Mouse (Mus musculus) spleen, adult 2 months (tissue): ENCODE measurements at regions not wholly inside any gene's neighbourhood (a gene's known extent, or its start where the extent isn't known, plus 50 kb on each side); places are given as distances from the start of the nearest gene placed in this dataset.

Experiments used
- DNase-seq, 2 experiments: peaks; one replicate each; pipeline versions ENCODE4 v3.0.0 to v3.0.0-alpha.2; 2012 to 2021; ENCODE audit warnings: low spot score in 2 of 2, low read depth in 1 of 2
- H3K27ac ChIP-seq: fragments of 200-500 bp; 2 replicates; pipeline ENCODE4 v1.5.1; 2012; ENCODE audit warnings: low read length, inconsistent platforms; ENCODE audit not compliant: insufficient read depth
- H3K27me3 ChIP-seq: fragments of 200-500 bp; 2 replicates; pipeline ENCODE4 v1.6.1; 2012; ENCODE audit warnings: mild to moderate bottlenecking, moderate library complexity, low read length, inconsistent platforms; ENCODE audit not compliant: control insufficient read depth, insufficient read depth
- H3K36me3 ChIP-seq: fragments of 200-500 bp; 2 replicates; pipeline ENCODE4 v1.6.1; 2012; ENCODE audit warnings: mild to moderate bottlenecking, low read length, inconsistent platforms; ENCODE audit not compliant: control insufficient read depth, insufficient read depth
- H3K4me1 ChIP-seq: fragments of 200-500 bp; 2 replicates; pipeline ENCODE4 v1.6.1; 2011; ENCODE audit warnings: inconsistent platforms; ENCODE audit not compliant: control insufficient read depth, insufficient read depth, insufficient read length
- H3K4me3 ChIP-seq: fragments of 200-500 bp; 2 replicates; pipeline ENCODE4 v1.5.1; 2011; ENCODE audit warnings: mild to moderate bottlenecking, inconsistent platforms; ENCODE audit not compliant: insufficient read depth, insufficient read length; ENCODE audit errors: extremely low read depth
- CTCF ChIP-seq: fragments of 200-500 bp; IDR thresholded peaks from 2 replicates; pipeline ENCODE4 v1.5.1; 2011; ENCODE audit warnings: mild to moderate bottlenecking, inconsistent platforms; ENCODE audit not compliant: insufficient read depth, insufficient read length, insufficient replicate concordance; ENCODE audit errors: extremely low read depth
- POLR2A ChIP-seq: fragments of 200-500 bp; IDR thresholded peaks from 2 replicates; pipeline ENCODE4 v1.6.1; 2011; ENCODE audit warnings: low read depth, low read length, inconsistent platforms
- WGBS: fragments of 180-500 bp; shearing (Covaris S2); methylation state at CpG from one replicate; pipeline ENCODE4 v1.1.7; 2018; 5-methylcytosine and 5-hydroxymethylcytosine counted together

- DNase-seq, result no peak
- Histone ChIP-seq H3K27me3 (no peaks in the 10 kb centered on the region), H3K4me3 (no peak overlapping the region), H3K27ac (no peak overlapping the region), H3K36me3 (no peaks in the 10 kb centered on the region), H3K4me1 (no peaks in the 10 kb centered on the region)
- TF ChIP-seq POLR2A, result no peak
- no peak for TF ChIP-seq CTCF
These were observed 458.7 kb downstream of the Tmem135 start for GRCm38 (mm10) chr7:88945338-88945737.

GRCm38 (mm10) chr7:88944936-88945335 lies 459.1 kb downstream of the Tmem135 start:
- Histone ChIP-seq H3K27ac (no peak overlapping the region), H3K4me3 (no peak overlapping the region), H3K27me3 (no peaks in the 10 kb centered on the region), H3K4me1 (no peaks in the 10 kb centered on the region), H3K36me3 (no peaks in the 10 kb centered on the region)
- TF ChIP-seq POLR2A (no peak), CTCF (no peak)
- DNase-seq, result no peak
- WGBS, result 72% methylated on average over 2 of the region's 2 CpGs

DNA sequence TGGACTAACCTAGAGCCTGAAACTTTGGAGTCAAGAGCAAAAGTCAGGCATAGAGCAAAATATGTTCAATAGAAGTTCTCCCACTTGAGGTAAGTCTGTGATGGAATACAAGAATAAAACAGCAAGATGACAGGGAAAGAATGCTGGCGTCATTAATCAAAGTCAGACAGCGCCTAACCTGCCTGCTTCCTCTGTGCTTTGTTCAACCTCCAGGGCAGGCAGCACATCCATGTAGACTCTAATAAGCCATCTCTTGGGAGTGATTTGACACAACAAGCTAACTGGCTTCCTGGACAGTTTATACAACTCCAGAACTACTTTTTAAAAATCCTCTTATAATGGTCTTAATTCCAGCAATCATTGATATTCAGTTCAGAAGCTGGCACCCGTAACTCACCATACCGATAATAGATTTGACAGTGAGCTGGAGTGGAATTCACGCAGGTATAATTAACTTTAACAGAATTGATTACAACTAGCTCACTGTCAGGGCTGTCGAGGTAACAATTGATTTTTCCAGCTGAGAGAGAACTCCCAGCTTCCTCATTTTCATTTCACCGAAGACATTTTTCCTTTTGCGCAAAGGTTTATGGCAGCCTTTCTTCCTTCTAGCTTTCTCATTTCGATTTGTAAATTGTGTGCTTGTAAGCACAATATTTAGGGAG lies 462.6 kb downstream of the Tmem135 start:
- Histone ChIP-seq H3K36me3 (no peaks in the 10 kb centered on the region), H3K27me3 (no peaks in the 10 kb centered on the region), H3K4me1 (no peaks in the 10 kb centered on the region), H3K27ac (no peak overlapping the region), H3K4me3 (no peak overlapping the region)
- TF ChIP-seq CTCF (no peak), POLR2A (no peak)
- WGBS, result 83% methylated on average over 9 of the region's 9 CpGs
- no peak for DNase-seq

DNA sequence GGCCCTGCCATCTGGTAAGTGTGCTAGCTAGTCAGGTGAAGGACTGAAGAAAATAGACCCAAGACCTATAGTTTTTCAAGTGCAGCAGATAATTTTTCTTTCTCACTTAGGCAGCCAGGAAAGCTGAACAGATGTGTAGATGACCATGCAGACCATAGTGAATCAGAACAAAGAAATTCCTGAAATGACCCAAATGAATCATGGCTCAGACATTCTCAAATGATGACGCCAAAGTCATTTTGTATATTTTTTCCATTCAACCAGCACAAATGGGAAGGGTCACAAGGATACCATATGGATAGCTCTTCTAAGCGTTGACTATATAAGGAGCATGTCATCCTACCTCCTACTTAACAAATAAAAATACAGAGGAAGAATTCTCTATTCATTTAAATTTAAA lies 463.8 kb downstream of the Tmem135 start:
- DNase-seq, result no peak
- Histone ChIP-seq H3K4me1 (no peaks in the 10 kb centered on the region), H3K27me3 (no peaks in the 10 kb centered on the region), H3K27ac (no peak overlapping the region), H3K4me3 (no peak overlapping the region), H3K36me3 (no peaks in the 10 kb centered on the region)
- 85% methylated on average over 2 of the region's 2 CpGs for WGBS
- no peak for TF ChIP-seq CTCF
- no peak for TF ChIP-seq POLR2A

GRCm38 (mm10) chr7:88928245-88928795 lies 475.7 kb downstream of the Tmem135 start:
- TF ChIP-seq CTCF (no peak), POLR2A (no peak)
- whole genome bisulfite sequencing, result 89% methylated on average over 6 of the region's 6 CpGs
- no peaks in the 10 kb centered on the region for H3K4me1 ChIP-seq
- no peak overlapping the region for H3K4me3 ChIP-seq
- no peaks in the 10 kb centered on the region for H3K36me3 ChIP-seq
- no peaks in the 10 kb centered on the region for H3K27me3 ChIP-seq
- DNase-seq, result no peak
- no peak overlapping the region for H3K27ac ChIP-seq
